Mouse (Mus musculus): ENCODE results near the gene Fam163b.

Fam163b gene

GRCm38 (mm10) chr2:27135935-27136334 is 6.4 kb downstream of the Fam163b start:
- in situ Hi-C loops (cut with MseI, MboI): no loop called here

- in situ Hi-C loops (cut with MseI, MboI): no loop called here
Observed at GRCm38 (mm10) chr2:27128990-27129389, 13.3 kb downstream of the Fam163b start.

- in situ Hi-C loops (cut with MseI, MboI): no loop called here
Observed at GRCm38 (mm10) chr2:27126496-27126895, 15.8 kb downstream of the Fam163b start.

GRCm38 (mm10) chr2:27125979-27126378 is 16.3 kb downstream of the Fam163b start:
- in situ Hi-C loops (cut with MseI, MboI): no loop called here

GRCm38 (mm10) chr2:27123121-27123520 is 19.2 kb downstream of the Fam163b start:
- in situ Hi-C loops (cut with MseI, MboI): no loop called here

- in situ Hi-C loops (cut with MseI, MboI): no loop called here
Observed at GRCm38 (mm10) chr2:27122578-27122977, 19.7 kb downstream of the Fam163b start.

GRCm38 (mm10) chr2:27121626-27122355 is 20.5 kb downstream of the Fam163b start:
- in situ Hi-C loops (cut with MseI, MboI): no loop called here

GRCm38 (mm10) chr2:27120241-27120641 is 22.1 kb downstream of the Fam163b start:
- in situ Hi-C loops (cut with MseI, MboI): no loop called here

GRCm38 (mm10) chr2:27119766-27120165 is 22.5 kb downstream of the Fam163b start:
- in situ Hi-C loops (cut with MseI, MboI): no loop called here

- in situ Hi-C loops (cut with MseI, MboI): no loop called here
Observed at GRCm38 (mm10) chr2:27118452-27118851, 23.8 kb downstream of the Fam163b start.

GRCm38 (mm10) chr2:27114169-27114568 is 28.1 kb downstream of the Fam163b start:
- in situ Hi-C loops (cut with MseI, MboI): no loop called here

- in situ Hi-C loops (cut with MseI, MboI): no loop called here
Observed at GRCm38 (mm10) chr2:27112585-27112984, 29.7 kb downstream of the Fam163b start.

- in situ Hi-C loops (cut with MseI, MboI): no loop called here
Observed at GRCm38 (mm10) chr2:27109052-27109451, 33.2 kb downstream of the Fam163b start.

GRCm38 (mm10) chr2:27108144-27108543 is 34.1 kb downstream of the Fam163b start:
- in situ Hi-C loops (cut with MseI, MboI): no loop called here

- in situ Hi-C loops (cut with MseI, MboI): no loop called here
Observed at GRCm38 (mm10) chr2:27106816-27107215, 35.5 kb downstream of the Fam163b start.

- in situ Hi-C loops (cut with MseI, MboI): no loop called here
Observed at GRCm38 (mm10) chr2:27103554-27103953, 38.7 kb downstream of the Fam163b start.

GRCm38 (mm10) chr2:27097776-27098175 is 44.5 kb downstream of the Fam163b start:
- in situ Hi-C loops (cut with MseI, MboI): no loop called here

GRCm38 (mm10) chr2:27097241-27097656 is 45.0 kb downstream of the Fam163b start:
- in situ Hi-C loops (cut with MseI, MboI): no loop called here

GRCm38 (mm10) chr2:27096341-27096981 is 45.8 kb downstream of the Fam163b start:
- in situ Hi-C loops (cut with MseI, MboI): no loop called here

- in situ Hi-C loops (cut with MseI, MboI): no loop called here
Observed at GRCm38 (mm10) chr2:27095178-27095577, 47.1 kb downstream of the Fam163b start.

- in situ Hi-C loops (cut with MseI, MboI): no loop called here
Observed at GRCm38 (mm10) chr2:27089238-27089637, 53.1 kb downstream of the Fam163b start.

- in situ Hi-C loops (cut with MseI, MboI): no loop called here
Observed at GRCm38 (mm10) chr2:27088700-27089099, 53.6 kb downstream of the Fam163b start.

GRCm38 (mm10) chr2:27088071-27088644 is 54.1 kb downstream of the Fam163b start:
- in situ Hi-C loops (cut with MseI, MboI): no loop called here
